Mouse (Mus musculus) right cerebral cortex, postnatal 14 days (tissue): Measurements from ENCODE around the gene Ninj2.

ENCODE experiments used
- DNase-seq: peaks from one replicate; pipeline ENCODE4 v3.0.0; 2022

The Ninj2 gene

GRCm38 (mm10) chr6:120095096-120095495 is 1.9 kb downstream of the Ninj2 start:
- DNase-seq, result no peak

- DNase-seq, result no peak
These were observed 2.4 kb downstream of the Ninj2 start for GRCm38 (mm10) chr6:120095501-120095900.

GRCm38 (mm10) chr6:120099392-120099791 is 6.2 kb downstream of the Ninj2 start:
- no peak for DNase-seq

- DNase-seq, result no peak
These were observed 8.1 kb downstream of the Ninj2 start for GRCm38 (mm10) chr6:120101221-120101620.

GRCm38 (mm10) chr6:120101996-120102395 is 8.8 kb downstream of the Ninj2 start:
- DNase-seq, result no peak

GRCm38 (mm10) chr6:120103104-120103503 is 10.0 kb downstream of the Ninj2 start:
- DNase-seq, result no peak

- DNase-seq, result no peak
These were observed 11.9 kb downstream of the Ninj2 start for GRCm38 (mm10) chr6:120105055-120105454.

GRCm38 (mm10) chr6:120107586-120107985 is 14.4 kb downstream of the Ninj2 start:
- DNase-seq, result no peak

GRCm38 (mm10) chr6:120108061-120108460 is 14.9 kb downstream of the Ninj2 start:
- no peak for DNase-seq

GRCm38 (mm10) chr6:120109173-120109572 is 16.0 kb downstream of the Ninj2 start:
- peak; percentile 68 for DNase-seq

GRCm38 (mm10) chr6:120109932-120110331 is 16.8 kb downstream of the Ninj2 start:
- DNase-seq, result no peak

GRCm38 (mm10) chr6:120110738-120111409 is 17.7 kb downstream of the Ninj2 start:
- DNase-seq, result no peak

GRCm38 (mm10) chr6:120111410-120111783 is 18.2 kb downstream of the Ninj2 start:
- DNase-seq, result no peak

GRCm38 (mm10) chr6:120111984-120112803 is 19.0 kb downstream of the Ninj2 start:
- peak; percentile 67 for DNase-seq

GRCm38 (mm10) chr6:120113856-120114255 is 20.7 kb downstream of the Ninj2 start:
- DNase-seq, result no peak

GRCm38 (mm10) chr6:120114271-120114670 is 21.1 kb downstream of the Ninj2 start:
- DNase-seq, result no peak

GRCm38 (mm10) chr6:120114698-120115097 is 21.5 kb downstream of the Ninj2 start:
- DNase-seq, result no peak

GRCm38 (mm10) chr6:120115443-120115842 is 22.3 kb downstream of the Ninj2 start:
- no peak for DNase-seq

- no peak for DNase-seq
These were observed 26.7 kb downstream of the Ninj2 start for GRCm38 (mm10) chr6:120119824-120120223.

- no peak for DNase-seq
These were observed 31.5 kb downstream of the Ninj2 start for GRCm38 (mm10) chr6:120124688-120125087.

- DNase-seq, result no peak
These were observed 33.3 kb downstream of the Ninj2 start for GRCm38 (mm10) chr6:120126456-120126855.

- no peak for DNase-seq
These were observed 34.2 kb downstream of the Ninj2 start for GRCm38 (mm10) chr6:120127321-120127720.

GRCm38 (mm10) chr6:120134748-120135147 is 41.6 kb downstream of the Ninj2 start:
- no peak for DNase-seq

GRCm38 (mm10) chr6:120145439-120145838 is 52.3 kb downstream of the Ninj2 start:
- DNase-seq, result no peak
